Mouse (Mus musculus): Measurements from ENCODE around the gene Lrmda.
A peak's percentile ranks its signal among the peaks of the same experiment; 100 is the strongest.

Lrmda gene

DNA sequence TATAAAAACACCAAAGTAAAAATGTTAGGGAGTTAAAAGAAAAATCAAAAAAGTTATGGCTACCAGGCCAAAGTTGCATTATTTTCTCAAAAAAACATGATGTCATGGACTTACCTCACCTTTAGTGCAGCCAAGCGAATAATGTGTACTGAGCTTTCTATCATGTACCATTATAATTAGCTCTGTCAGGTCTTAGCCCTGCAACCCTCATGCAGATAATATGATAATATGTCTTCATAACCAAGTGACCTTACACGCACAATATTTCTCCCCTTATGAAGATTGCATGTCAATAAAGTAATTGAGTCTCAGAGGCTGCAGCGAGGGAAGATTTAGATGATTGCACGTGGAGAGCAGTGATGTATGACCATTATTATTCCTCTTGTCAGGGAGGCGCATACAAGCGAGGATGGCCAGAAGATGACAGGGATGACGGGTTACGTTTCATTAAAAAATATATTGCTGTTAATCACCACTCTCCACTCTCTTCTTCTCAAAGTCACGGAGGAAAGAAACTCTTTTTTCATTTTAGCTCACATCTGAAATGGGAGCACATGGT lies 911.1 kb downstream of the Lrmda start:
- no peak for DNase-seq (ENCODE audit: low spot score in 2 of 2)

DNA sequence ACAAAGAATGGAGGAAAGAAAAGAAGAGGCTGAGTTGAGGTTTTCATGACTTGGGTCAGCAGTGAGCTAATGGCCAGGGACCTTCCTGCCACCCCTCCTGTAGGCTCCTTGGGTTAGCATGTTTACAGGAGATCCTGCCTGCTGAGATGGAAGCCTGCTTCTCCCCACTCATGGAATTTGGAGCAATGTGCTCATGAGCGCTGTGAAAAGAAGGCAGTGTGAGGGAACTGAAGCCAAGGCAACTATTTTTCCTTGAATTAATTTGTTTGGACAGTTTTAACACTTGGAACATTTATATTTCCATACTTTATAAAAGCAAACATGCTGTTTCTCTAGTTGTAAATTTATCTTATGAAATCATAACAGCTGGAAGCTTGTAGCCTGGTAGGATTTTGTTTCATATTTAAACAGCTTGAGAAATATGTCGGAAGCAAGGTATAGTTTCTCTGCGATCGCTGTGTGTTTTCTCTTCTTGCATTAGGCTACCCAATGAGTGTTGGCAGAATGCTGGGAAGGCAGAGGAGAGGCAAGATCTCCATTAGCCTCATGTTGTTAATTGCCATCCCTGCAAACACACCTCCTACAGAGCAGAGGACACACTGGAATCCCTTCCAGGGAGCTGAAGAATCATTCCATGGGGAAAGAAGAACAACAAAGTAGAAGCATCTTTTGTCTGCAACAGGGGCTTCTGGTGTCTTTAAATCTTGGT lies 911.8 kb downstream of the Lrmda start:
- DNase-seq (ENCODE audit: low spot score in 2 of 2): no peak

DNA sequence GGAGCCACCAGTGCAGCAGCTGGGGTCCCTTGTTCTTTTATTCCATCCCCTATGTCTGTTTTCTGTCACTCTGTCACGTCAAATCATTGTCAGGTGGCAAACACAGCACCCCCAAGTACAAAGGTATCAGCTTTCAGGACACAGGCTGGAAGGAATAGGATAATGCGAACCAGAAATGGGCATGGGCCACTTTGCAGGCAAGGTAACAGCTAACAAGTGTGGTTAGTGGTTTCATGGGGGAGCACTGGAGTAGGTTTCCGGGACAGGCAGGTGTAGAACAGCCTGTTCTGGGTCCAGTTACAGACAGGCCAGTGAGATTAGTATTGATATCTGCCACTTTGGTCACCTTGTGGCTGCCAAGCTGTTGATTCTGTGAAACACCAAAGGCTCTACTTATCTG lies 917.2 kb downstream of the Lrmda start:
- DNase-seq (ENCODE audit: low spot score in 2 of 2): no peak

DNA sequence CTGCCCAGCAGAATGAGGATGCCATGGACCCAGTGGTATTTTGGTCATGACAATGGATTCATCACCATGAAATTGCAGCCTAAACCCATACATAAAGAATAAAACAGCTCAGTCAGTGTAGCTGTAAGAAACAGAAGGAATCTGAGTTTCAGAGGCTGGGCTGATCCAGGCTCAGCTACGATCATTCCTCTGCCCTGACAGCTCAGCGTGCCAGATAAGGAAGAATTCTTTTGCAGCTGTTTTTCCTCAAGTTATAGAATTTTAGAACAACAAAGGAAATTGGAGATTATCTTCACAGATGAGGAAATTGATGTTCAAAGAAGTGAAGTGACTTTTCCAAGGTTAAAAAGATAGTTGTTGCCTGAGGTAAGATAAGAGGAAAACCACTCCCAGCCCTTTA lies 921.1 kb downstream of the Lrmda start:
- DNase-seq (ENCODE audit: low spot score in 2 of 2): no peak

DNA sequence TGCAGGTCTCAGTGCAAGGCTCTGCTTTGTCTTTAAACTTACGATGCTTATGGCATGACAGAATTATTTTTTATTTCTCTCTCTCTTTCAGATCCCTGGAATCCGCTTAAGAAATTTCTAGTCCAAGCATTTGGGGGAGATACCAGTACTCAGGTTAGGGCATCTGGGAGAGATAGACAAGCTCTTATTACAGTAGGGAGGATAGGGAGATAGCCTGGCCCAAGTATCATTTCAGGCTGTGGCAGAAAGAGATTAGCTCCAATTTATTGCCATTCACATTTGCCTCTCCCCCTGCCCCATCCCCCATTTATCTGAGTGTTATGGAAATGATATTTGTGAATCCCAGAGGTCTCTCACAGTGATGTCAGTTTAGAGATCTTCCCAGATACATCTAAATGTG lies 923.1 kb downstream of the Lrmda start:
- DNase-seq (ENCODE audit: low spot score in 2 of 2): no peak

DNA sequence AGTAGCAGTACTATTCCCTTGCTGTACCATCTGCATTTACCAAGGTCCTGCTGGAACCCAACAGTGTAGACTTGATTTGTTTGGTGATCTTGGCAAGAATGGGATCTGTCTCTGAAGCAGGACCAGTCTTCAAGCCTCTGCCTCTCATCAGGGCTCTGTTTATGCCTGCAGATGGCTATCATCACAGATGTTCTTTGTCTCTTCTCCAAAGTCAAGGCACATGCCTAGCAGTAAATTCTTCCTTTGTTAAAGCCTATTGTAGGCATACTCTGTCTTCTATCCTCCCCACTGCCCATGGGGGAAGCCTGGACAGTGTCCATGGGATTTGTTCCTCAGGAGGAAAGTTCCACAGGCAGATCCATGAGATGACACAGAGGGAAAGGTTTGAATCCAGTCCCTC lies 930.0 kb downstream of the Lrmda start:
- no peak for DNase-seq (ENCODE audit: low spot score in 2 of 2)

DNA sequence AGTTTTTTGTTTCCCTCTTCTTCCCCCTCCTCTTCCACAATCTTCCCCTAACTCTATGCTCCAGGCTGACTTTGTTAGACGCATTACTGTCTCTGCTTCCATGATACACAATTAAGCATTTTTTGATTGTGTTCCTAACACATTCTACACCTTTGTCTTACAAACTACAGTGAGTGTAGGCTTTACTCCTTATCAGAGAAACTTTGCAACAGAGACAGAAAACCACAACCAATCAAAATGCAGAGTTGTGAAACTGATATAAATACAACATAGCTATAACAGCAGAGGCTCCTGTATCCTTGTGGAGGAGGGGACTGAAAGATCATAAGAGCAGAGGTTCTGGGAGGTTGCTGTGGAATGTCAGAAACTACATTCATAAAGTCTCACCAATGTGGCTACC lies 933.5 kb downstream of the Lrmda start:
- DNase-seq (ENCODE audit: low spot score in 2 of 2): no peak

DNA sequence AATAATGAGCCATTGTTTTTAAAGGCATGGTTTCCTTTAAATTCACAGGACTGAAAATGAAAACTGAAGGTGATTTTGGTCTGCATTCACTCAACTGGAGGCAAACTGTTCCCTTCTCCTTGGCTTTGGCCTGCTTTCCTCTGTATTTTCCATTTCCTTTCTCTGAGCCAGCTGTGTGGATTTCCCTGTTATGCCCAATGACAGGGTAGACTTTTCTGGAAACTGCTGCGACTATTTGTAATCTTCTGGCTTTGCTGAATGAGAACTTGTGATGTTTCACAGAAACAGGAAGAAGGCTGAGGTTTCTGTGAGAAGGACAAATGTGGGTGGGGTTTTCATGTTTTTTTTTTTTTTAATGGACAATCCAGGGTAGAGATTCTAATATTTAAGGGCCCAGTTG lies 940.7 kb downstream of the Lrmda start:
- DNase-seq (ENCODE audit: low spot score in 2 of 2): no peak

DNA sequence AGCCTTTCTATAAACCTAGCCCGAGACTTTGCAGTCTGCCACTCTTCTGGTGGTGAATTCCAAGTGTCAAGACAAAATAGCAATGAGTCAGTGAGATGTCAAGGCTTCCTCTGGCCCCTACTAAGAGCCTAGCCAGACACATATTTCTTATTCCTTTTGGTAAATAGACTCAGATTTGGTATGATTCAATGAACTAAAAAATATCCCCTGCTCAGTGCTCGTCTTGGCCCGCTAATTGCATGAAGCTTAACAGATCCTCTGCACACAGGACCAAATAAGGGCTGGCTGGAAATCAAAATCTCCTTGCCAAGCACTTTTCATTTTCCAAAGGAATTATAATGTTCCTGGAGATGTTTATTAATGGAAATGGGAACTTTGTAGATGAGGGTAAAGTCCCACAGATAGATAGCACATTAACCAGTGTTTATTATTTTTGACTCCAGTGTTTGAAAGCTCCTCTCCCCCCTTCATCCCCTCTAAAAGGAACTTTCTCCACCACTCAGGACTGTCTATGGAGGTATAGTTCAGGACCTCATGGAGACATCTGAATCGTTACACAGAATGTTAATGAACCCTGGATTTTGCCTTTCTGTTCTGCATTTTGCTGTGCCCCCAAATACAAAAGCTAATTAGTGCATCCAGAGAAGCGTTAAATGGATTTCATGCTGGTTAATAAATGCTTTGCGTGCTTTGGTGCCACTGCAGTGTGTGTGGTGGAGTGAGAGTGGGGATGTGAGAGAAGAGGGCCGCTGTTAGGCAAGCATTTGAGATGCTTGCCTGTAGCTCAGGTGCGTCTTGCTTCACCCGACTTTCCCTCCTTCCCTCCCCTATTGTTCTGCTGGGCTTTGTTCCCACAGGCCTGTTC lies 945.5 kb downstream of the Lrmda start:
- DNase-seq (ENCODE audit: low spot score in 2 of 2): no peak

DNA sequence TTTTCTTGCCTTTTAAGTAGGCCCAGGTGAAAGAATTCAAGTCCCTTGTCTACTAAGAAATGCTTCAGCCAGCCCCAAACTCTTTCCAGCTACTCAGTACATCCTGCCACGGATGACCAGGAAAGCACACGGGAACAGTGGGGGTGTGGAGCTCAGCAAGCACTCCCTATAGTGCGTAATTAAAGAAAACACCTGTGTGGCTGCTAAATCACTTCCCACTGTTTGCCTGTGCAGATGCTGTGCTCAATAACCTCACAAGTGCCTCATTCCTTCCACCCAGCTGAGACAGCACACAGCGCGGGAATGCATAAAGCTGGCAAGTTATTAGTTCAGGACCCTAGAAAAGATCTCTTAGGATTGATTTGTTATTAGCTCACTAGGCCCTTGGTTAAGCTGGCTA lies 949.2 kb downstream of the Lrmda start:
- no peak for DNase-seq (ENCODE audit: low spot score in 2 of 2)

DNA sequence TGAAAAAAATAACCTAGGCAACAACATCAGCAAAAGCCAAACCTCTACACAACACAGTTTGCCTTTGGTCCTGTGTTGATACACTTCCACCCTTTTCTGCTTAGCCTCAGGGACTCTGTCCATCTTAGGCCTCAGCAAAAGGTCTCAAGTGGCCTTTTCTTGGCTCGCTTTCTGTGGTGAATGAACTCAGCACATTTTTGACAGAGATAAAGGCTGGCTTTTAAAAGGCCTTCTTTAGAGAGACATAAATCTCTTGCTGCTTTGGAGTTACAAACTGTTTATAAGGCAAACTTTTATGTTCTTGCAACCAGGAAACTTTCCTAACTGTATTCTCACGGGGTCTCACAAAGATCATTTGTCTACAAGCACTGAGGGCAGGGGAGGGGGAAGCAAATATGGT lies 967.2 kb downstream of the Lrmda start:
- DNase-seq (ENCODE audit: low spot score in 2 of 2): peak in 1 of 2 experiments; percentile 47

DNA sequence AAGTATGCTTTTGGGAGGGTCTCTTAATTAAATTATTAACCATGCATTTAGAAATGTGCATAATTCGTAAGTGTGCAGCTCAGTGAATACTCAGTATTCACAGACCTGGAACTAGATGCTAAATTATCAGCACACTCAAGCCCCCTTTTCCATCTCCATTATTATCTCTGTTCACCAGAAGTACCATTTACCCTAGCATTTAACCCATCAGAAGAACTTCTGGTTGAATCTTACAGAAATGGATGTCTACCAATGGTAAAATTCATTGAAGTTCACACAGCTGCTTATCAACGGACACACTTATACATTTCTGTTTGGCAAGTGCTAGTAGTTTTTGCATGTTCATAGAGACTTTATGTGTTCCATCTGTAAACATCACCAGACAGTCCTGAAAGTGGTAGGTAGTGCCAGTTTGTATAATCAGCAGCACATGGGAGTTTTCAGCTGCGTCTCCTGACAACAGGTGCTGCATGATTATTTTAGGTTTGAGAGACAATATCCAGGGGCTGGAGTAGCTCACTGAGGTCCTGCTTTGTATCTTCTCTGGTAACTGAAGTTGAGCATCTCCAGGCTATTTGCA lies 968.7 kb downstream of the Lrmda start:
- no peak for DNase-seq (ENCODE audit: low spot score in 2 of 2)

DNA sequence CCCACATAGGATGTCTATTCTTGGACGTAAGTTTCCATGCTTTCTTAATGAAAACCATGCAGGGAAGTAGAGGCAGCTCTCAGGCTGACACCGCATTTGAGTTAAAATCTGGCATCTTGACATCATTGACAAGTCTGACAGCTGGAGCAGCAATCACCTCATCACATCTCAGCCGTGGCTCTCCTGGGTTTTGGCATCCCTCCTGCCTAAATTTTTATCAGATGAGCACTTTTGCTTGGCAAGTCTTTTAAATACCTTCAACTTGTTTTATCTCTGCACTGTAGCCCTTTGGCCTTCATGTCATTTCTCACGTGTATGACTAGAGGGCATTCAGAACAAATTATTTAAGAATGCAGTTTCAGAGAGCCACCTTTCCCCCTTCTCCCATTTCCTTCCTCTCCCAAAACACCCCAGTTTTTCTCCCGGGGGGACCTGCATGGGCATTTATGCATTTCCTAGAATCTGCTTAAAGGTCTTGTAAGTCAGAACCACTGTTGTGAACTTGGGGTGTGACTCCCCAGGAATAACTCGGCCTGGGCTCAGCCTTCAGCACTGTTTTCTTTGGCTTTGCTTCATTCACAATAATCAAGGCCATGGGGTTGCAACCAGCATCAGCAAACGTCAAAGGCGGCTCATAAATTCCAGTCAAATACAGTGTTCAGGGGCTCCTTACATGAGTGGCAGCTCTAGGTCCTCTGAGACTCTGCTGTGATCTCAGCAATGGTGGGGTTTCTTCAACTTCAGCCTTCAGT lies 975.8 kb downstream of the Lrmda start:
- no peak for DNase-seq (ENCODE audit: low spot score in 2 of 2)

DNA sequence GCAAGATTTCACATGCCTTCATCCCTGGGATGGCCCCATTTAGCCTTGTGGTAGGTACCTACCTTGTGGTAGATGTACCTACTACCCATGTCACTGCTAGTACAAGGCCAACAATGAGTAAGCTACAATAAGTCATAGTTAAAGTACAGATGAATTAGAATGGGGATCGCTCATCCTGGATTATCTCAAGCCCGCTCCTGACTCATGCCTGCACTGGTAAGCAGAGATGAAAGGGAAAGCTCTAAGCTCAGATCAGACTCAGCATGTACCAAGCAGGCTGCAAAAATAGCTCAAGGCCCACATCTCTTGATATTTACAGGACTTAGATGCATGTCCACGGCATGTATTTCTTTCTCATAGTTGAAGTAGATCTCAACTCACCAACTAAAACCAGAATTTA lies 979.4 kb downstream of the Lrmda start:
- no peak for DNase-seq (ENCODE audit: low spot score in 2 of 2)

DNA sequence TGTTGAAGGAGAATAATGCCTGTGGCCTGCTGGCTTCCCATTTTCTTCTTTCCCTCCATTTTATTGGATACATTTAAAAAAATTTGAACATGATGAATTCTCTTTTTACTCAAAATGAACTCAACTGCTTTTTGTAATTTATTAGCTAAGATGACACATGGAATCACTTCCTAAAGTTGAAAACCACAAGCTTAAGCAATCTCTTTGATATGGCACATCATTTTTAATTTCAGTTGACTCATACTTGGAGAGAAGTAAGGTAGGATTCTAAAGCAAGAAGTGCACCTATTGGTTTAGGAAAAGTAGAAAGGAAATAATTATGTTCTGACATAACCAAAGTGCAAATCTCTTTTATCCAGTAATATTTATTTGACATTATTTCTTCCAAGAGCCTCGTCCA lies 992.5 kb downstream of the Lrmda start:
- no peak for DNase-seq (ENCODE audit: low spot score in 2 of 2)

DNA sequence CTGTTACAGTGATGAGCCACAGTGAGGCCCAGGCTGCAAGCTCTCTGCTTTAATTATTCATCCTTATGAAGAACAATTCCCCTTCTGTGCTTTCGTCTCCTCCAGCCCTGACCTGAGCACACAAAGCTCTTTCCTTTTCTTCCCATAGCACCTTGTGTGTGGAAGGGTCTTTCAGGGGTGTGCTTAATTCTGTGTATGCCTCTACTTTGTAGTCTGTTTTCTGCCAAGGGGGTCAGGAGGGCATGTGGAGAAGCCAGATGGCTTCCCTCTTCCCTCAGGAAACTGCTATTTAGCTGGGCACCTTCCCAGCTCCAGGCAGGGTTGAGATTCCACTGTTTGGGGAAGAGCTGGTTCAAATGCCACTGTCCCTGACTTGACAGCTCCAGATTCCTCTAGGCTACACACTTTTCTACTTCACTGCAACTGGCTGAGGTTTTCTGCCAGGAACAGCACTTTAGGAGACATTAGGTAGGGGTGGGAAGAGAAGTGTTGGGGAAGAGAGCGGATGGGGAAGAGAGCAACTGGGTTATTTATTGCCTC lies 995.3 kb downstream of the Lrmda start:
- DNase-seq (ENCODE audit: low spot score in 2 of 2): peak; percentile 7 to 10

DNA sequence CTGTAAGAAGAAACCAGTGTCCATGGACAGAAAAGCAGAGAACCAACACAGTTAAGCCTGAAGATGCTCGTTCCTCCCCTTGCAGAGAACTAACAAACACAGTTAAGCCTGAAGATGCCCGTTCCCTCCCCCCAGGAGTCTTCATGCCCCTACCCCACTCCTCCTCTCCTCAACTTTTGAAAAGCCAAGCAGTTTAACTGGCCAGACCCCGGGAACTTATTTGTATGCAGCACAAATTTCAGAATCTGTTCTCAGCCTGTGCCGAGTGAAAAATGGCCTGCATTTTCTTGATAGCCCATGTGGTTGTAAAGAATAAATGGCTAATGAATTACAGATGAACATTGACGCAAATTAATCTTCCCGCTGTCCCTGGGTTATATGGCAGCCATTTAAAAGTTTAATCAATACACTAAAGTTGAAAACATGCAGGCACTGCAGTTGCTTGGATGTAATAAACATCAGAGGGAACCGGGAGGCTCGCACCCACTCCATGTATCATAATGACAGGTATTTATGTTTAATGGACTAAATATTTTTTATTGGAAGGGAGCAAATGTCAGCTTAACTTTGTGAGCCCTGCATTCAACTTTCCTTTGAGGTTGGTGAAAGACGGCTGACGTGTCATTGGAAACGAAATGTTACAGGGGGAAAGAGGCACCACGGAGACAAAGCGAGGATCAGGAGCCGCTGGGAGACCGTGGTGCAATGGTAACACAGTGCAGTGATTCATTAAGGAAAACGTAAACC lies 996.0 kb downstream of the Lrmda start:
- no peak for DNase-seq (ENCODE audit: low spot score in 2 of 2)

DNA sequence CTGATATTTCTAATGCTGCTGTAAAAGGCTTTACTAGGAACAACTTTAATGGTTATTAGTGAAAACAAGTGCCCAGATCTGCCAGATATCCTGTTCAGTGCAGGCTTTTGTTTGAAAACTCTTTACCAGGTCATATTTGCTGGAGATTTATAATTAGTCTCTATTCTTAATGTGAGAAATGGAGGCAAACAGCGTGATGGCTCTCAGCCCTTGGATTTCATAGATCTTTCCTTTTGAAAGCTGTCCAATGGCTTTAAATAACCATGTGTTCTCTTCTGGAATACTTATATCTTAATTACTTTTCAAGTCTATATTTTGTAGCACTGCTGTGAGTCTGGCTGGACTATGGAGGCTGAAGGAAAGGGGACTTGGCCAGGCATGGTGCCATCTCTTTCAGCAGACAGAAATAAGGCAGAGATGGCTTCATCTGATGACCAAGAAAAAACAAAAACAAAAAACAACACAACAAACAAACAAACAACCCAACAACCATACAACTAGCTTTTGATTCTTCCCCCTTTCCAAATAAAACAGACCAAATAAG lies 996.6 kb downstream of the Lrmda start:
- no peak for DNase-seq (ENCODE audit: low spot score in 2 of 2)

DNA sequence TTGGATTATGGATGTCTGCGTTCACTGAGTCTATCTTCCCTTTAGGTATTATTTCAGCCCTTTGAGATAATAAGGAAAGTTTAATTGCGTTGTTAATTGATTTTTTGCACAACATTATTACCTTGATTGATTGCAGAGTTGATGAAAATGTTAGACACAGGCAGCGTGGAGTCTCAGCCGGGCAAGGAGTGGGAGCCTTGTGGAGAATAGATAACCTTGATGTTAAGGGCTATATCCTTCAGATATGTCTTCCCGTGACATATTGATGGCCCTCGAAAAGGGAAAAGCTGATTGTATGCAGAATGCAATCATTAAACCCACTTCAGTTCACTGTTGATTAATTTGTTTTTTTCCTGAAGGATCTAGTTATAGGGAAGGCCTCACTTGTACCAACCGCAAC lies 1021.5 kb downstream of the Lrmda start:
- no peak for DNase-seq (ENCODE audit: low spot score in 2 of 2)

DNA sequence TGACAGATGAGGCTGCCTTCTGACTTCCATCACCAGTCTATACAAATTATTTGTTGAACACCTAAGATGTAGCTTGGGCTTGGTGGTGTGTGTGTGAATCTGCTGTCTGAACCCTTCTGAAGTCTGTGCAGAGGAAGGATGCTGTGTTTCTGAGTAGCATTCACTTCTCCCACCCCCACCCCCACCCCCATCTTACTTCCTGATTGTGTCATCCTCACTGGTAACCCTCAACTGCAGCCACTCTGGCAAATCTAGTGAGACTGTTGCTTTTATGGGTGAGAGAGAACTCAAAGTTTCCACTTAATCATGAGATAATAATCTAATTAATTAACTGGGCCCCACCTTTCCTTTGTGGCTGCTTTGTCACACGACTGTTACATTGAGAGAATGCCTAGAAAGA lies 1025.8 kb downstream of the Lrmda start:
- DNase-seq (ENCODE audit: low spot score in 2 of 2): no peak

DNA sequence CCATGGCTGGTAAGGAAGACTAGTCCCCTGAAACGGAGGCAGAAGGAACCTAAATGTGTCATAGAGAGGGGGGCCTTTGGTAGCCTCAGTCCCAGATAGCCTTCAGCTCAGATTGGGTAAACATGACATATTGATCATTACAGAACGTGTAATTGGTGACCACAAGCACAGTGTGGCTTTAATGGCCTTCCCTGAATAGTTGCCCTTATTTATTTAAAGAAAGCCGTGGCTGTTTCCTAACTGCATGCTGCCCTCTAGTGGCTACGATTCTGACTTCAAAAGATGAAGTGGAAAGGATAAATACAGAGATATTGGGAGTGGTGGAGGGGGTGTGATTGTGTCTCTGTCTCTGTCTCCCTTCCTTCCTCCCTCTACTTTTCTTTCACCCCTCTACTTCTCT lies 1026.8 kb downstream of the Lrmda start:
- peak; percentile 63 to 69 for DNase-seq (ENCODE audit: low spot score in 2 of 2)

Measured in urinary bladder, postnatal 36 days (tissue).